8 mouse cellular contexts compared by ENCODE assay signal in the genomic region with DNA sequence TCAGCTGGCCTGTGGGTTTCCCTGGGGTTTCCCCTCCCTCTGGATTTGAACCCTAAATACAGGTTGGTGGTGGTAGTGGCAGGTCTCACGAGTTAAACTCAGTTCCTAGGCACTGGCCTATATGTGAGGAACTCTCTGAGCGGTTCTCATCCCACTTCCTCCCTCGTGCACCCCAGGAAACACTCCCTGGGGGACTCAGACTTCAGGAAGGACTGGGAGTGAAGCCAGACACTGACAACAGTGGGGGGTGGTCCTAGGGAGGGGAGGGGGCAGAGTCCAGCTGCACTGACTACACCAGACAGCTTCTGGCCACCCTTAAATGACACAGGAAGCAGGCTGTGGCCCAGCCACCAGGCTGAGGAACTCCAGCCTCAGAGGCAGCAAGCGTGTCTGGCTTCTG. TPM values are rescaled to one million over a fixed set of nuclear protein-coding genes. Genes with fewer than 3 reads are reported as not detected.
DNase-seq lines count a peak whose midpoint lies in the region; ATAC-seq and TF ChIP-seq lines count a peak whose summit lies in the region.

No protein-coding gene starts in this region.

- no peak for TF ChIP-seq CTCF in midbrain, postnatal 0 days (IDR thresholded peaks at IDR 0.05)

- H3K27ac ChIP-seq in heart, embryonic 11.5 days (ENCODE audit: low read depth, low read length) = peak overlapping the region; percentile 82
- peak overlapping the region; percentile 98 for H3K27ac ChIP-seq in kidney, embryonic 16.5 days (ENCODE audit: low read length)
- peak overlapping the region; percentile 33; the same call in 1 of the 2 replicates for H3K27ac ChIP-seq in midbrain, postnatal 0 days (ENCODE audit: low read depth, low read length)

- H3K4me1 ChIP-seq in heart, embryonic 11.5 days (ENCODE audit: control insufficient read depth, insufficient read depth, low read length) = peaks cover 37% of the 10 kb centered on the region
- H3K4me1 ChIP-seq in kidney, embryonic 16.5 days (ENCODE audit: insufficient read depth, low read length) = peaks cover 60% of the 10 kb centered on the region
- H3K4me1 ChIP-seq in midbrain, postnatal 0 days (ENCODE audit: insufficient read depth, low read length) = peaks cover 18% of the 10 kb centered on the region

- no peaks in the 10 kb centered on the region for H3K27me3 ChIP-seq in heart, embryonic 11.5 days (ENCODE audit: control insufficient read depth, insufficient read depth, low read length)
- H3K27me3 ChIP-seq in kidney, embryonic 16.5 days (ENCODE audit: insufficient read depth, low read length) = no peaks in the 10 kb centered on the region
- H3K27me3 ChIP-seq in midbrain, postnatal 0 days (ENCODE audit: insufficient read depth, low read length) = no peaks in the 10 kb centered on the region

- 42% methylated on average over 4 of the region's 4 CpGs for WGBS in heart, embryonic 11.5 days (ENCODE audit: insufficient replicate concordance)
- WGBS in kidney, embryonic 16.5 days = 31% methylated on average over 4 of the region's 4 CpGs
- WGBS in midbrain, postnatal 0 days = 35% methylated on average over 4 of the region's 4 CpGs

- ATAC-seq in heart, embryonic 11.5 days (replicated peaks; ENCODE audit: insufficient number of reproducible peaks, low FRiP score, low TSS enrichment) = no peak
- ATAC-seq in kidney, embryonic 16.5 days (ENCODE audit: low FRiP score, low TSS enrichment) = peak; percentile 20; the same call in 1 of the 2 replicates
- no peak for ATAC-seq in midbrain, postnatal 0 days (ENCODE audit: low FRiP score)

- peak; percentile 40 for DNase-seq in kidney, adult 9 months
- DNase-seq in kidney, adult 11 months = no peak
- no peak for DNase-seq in midbrain, postnatal 0 days (ENCODE audit: low spot score)
- DNase-seq in testis, postnatal 10 days (ENCODE audit: low spot score) = no peak
- no peak for DNase-seq in embryo, embryonic 10.5 days (ENCODE audit: low spot score)
- DNase-seq in thymus, postnatal 14 days = no peak

- no peaks in the 10 kb centered on the region for H3K36me3 ChIP-seq in heart, embryonic 11.5 days (ENCODE audit: control insufficient read depth, insufficient read depth, low read length)
- H3K36me3 ChIP-seq in kidney, embryonic 16.5 days (ENCODE audit: insufficient read depth, low read length) = no peaks in the 10 kb centered on the region
- H3K36me3 ChIP-seq in midbrain, postnatal 0 days (ENCODE audit: insufficient read depth, low read length) = no peaks in the 10 kb centered on the region

- H3K9me3 ChIP-seq in heart, embryonic 11.5 days (replicated peaks; ENCODE audit: control insufficient read depth, low read length) = no peaks in the 10 kb centered on the region
- no peaks in the 10 kb centered on the region for H3K9me3 ChIP-seq in kidney, embryonic 16.5 days (ENCODE audit: low read length)
- no peaks in the 10 kb centered on the region for H3K9me3 ChIP-seq in midbrain, postnatal 0 days (ENCODE audit: low read length)

- no peak overlapping the region for H3K4me3 ChIP-seq in heart, embryonic 11.5 days (ENCODE audit: low read depth, low read length)
- H3K4me3 ChIP-seq in kidney, embryonic 16.5 days (ENCODE audit: low read length) = no peak overlapping the region
- H3K4me3 ChIP-seq in midbrain, postnatal 0 days (ENCODE audit: low read depth, low read length) = no peak overlapping the region

- no peak overlapping the region; the same call in 1 of the 2 replicates for H3K9ac ChIP-seq in heart, embryonic 11.5 days (ENCODE audit: low read depth, low read length)
- H3K9ac ChIP-seq in kidney, embryonic 16.5 days (replicated peaks; ENCODE audit: low read length) = peak overlapping the region; percentile 7; the same call in 1 of the 2 replicates
- 0 out of 2 replicates have a peak overlapping the region, but pooled peaks have one; percentile 19 for H3K9ac ChIP-seq in midbrain, postnatal 0 days (replicated peaks; ENCODE audit: low read length, poor library complexity, severe bottlenecking)

- no peak overlapping the region for H3K4me2 ChIP-seq in heart, embryonic 11.5 days
- H3K4me2 ChIP-seq in kidney, embryonic 16.5 days (replicated peaks; ENCODE audit: low read depth, low read length) = no peak overlapping the region
- H3K4me2 ChIP-seq in midbrain, postnatal 0 days (ENCODE audit: low read depth, low read length, poor library complexity, severe bottlenecking) = no peak overlapping the region

RNA-seq across cellular contexts. Expression of gene Arhgef10l, which starts 43.0 kb away (rescaled TPM):
- polyA plus RNA-seq in heart, embryonic 11.5 days (2014; fragmentation: Nextera tagmentation; extraction: Ambion mirVana) = 9.7 and 12.9 TPM in 2 replicates
- polyA plus RNA-seq in kidney, embryonic 16.5 days (2015; fragmentation: Nextera tagmentation; extraction: Ambion mirVana) = 25.4 and 27.7 TPM in 2 replicates
- 68.7 and 81.1 TPM in 2 replicates for total RNA-seq in midbrain, postnatal 0 days (2014; rRNA removed)
- 20.7 and 23.1 TPM in 2 replicates for polyA plus RNA-seq in midbrain, postnatal 0 days (2015; fragmentation: Nextera tagmentation; extraction: Ambion mirVana)

Comparison
In these comparisons a context has a peak if more than half of its experiments do, and no peak if none do; other contexts are left out.
1. H3K27ac ChIP-seq: peak in every context shown above with its lines; median percentile 98 in kidney, embryonic 16.5 days; 82 in heart, embryonic 11.5 days; 33 in midbrain, postnatal 0 days.